Mouse (Mus musculus): Measurements from ENCODE around the gene Rps6kc1. TPM values are rescaled to one million over a fixed set of nuclear protein-coding genes. Genes with fewer than 3 reads are reported as not detected.

The Rps6kc1 gene
- polyA plus RNA-seq, 1 experiment, result 0.08 TPM

DNA sequence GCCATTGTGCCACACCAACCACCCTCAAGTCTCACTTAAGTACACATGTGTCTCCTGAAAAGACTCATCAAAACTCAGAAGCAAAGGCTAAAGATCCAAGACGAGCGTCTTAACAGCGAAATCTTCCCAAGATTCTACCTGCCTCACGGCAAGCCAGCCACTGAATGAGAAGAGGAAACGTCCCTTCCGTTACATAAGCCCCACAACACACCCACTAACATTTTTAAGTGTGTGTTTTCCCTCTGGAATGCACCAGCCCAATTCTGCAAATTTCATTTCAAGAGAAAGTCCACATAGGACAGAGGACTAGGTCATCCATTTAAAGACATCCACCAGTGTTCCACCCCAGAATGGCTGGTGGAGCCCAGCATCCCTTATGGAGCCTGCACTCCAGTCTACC lies 734 bp downstream of the Rps6kc1 start:
- peaks cover under 1% of the 10 kb centered on the region; the same call in 1 of the 2 replicates for H3K36me3 ChIP-seq (ENCODE audit: control insufficient read depth)
- peaks cover 21% of the 10 kb centered on the region for H3K4me1 ChIP-seq (ENCODE audit: control insufficient read depth)
- TF ChIP-seq TAL1 (IDR thresholded peaks at IDR 0.05; ENCODE audit: low read length) (no peak), GATA1 (IDR thresholded peaks at IDR 0.05; ENCODE audit: low read length) (no peak)
- H3K9me3 ChIP-seq (ENCODE audit: control insufficient read depth, low read length), result no peaks in the 10 kb centered on the region
- H3K27me3 ChIP-seq (ENCODE audit: control insufficient read depth), result no peaks in the 10 kb centered on the region; the same call in 1 of the 2 replicates
- H3K4me3 ChIP-seq (replicated peaks), result peak overlapping the region; percentile 74

DNA sequence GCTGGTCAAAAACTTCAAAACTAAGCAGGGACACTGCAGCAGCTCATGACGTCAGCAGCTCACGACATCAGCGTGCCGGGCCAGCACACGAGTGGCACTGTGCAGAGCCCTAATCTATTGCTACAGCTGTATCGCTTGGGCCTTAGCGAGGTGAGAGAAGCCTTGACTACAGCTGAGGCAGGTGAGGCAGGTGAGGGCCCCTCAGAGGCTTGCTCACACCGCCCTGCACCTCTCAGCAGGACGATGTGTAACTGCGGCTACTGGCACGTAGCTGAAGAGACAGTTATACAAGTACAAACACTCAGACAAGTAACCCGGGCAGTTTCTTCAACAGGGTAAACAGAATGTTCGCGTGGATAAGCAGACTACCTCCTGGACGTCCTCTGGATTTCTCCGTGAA lies 6.9 kb downstream of the Rps6kc1 start:
- Histone ChIP-seq H3K36me3 (ENCODE audit: control insufficient read depth) (peaks cover 18% of the 10 kb centered on the region), H3K27me3 (ENCODE audit: control insufficient read depth) (no peaks in the 10 kb centered on the region), H3K4me1 (ENCODE audit: control insufficient read depth) (no peaks in the 10 kb centered on the region)

DNA sequence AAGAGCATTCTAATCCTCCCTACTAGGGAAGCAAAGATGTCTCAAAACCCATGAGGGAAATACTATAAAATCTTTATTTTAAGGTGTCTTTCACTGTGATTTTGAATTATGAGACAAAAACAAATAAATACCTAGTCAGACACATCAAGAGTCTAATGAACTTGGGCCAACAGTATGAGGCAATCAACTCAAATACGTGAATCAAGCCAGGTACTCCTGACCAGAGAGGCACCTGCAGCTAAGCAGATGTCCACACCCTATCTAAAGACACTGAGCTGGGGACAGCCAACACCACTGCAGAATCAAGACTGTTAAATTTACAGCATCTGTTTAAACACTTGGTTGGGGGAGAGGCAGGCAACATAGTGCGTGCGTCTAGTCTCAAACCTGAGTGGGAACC lies 7.4 kb downstream of the Rps6kc1 start:
- H3K27me3 ChIP-seq (ENCODE audit: control insufficient read depth), result no peaks in the 10 kb centered on the region
- H3K4me3 ChIP-seq (replicated peaks), result no peak overlapping the region
- H3K4me1 ChIP-seq (ENCODE audit: control insufficient read depth), result no peaks in the 10 kb centered on the region
- TF ChIP-seq GATA1 (IDR thresholded peaks at IDR 0.05; ENCODE audit: low read length) (no peak), TAL1 (IDR thresholded peaks at IDR 0.05; ENCODE audit: low read length) (no peak)
- no peaks in the 10 kb centered on the region for H3K9me3 ChIP-seq (ENCODE audit: control insufficient read depth, low read length)
- peaks cover 20% of the 10 kb centered on the region for H3K36me3 ChIP-seq (ENCODE audit: control insufficient read depth)

More for the DNA sequence above, 6.9 kb downstream of the Rps6kc1 start:
- Histone ChIP-seq H3K9me3 (ENCODE audit: control insufficient read depth, low read length) (no peaks in the 10 kb centered on the region), H3K4me3 (replicated peaks) (no peak overlapping the region)
- TF ChIP-seq TAL1 (IDR thresholded peaks at IDR 0.05; ENCODE audit: low read length), result no peak
- no peak for TF ChIP-seq GATA1 (IDR thresholded peaks at IDR 0.05; ENCODE audit: low read length)

DNA sequence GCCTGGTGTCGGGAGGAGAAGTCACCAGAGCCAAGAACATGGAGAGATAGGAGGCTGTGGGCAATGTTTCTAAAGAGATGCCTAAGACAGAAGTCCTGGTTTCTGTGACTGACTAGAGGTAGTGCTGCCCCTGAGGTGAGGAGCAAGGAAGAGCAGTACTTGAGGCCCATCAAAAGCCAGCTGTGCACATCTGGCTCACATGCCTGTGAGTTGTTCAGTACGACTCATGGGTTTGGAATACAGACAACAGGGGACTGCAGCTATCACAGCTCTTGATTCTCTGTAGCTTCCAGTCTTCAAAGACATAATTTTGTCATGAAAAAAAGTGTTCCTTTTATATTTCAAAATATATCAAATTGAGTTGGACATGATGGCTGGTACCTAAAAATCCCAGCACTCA lies 10.5 kb downstream of the Rps6kc1 start:
- no peaks in the 10 kb centered on the region for H3K27me3 ChIP-seq (ENCODE audit: control insufficient read depth)
- H3K4me3 ChIP-seq (replicated peaks), result no peak overlapping the region
- no peaks in the 10 kb centered on the region for H3K9me3 ChIP-seq (ENCODE audit: control insufficient read depth, low read length)
- peaks cover 39% of the 10 kb centered on the region for H3K36me3 ChIP-seq (ENCODE audit: control insufficient read depth)
- TF ChIP-seq GATA1 (IDR thresholded peaks at IDR 0.05; ENCODE audit: low read length), result no peak
- no peak for TF ChIP-seq TAL1 (IDR thresholded peaks at IDR 0.05; ENCODE audit: low read length)
- H3K4me1 ChIP-seq (ENCODE audit: control insufficient read depth), result no peaks in the 10 kb centered on the region

DNA sequence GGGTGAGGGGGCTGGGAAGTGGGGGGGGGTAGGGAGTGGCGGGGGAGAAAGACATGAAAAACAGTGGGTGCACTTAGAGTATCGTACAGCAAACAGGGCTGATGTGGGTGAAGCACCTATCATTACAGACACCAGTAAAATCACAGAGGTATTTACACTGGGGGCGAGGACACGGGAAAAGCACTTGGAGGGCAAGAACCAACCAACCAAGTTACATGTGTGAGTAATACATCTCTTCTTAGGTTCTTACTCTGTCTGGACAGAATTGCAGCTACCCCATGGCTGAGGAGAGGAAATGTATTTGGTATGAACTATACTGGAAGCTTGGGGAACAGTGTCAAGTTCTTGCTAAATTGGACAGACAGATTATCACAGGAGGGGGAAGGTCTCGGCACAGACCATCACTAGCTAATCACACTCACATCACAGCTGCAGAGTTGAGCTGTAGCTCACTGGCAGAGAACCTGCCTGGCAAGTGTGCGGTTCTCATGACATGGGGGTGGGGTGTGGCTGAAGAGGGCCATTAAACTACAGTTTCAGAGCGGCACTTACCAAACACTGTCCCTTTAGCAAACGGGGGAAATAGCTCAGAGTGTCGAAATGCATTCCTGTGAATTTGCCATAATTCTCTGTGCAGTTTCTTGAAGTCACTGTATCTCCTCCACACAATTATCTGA lies 12.5 kb downstream of the Rps6kc1 start:
- H3K4me1 ChIP-seq (ENCODE audit: control insufficient read depth), result peaks cover under 1% of the 10 kb centered on the region; the same call in 1 of the 2 replicates
- no peak for TF ChIP-seq TAL1 (IDR thresholded peaks at IDR 0.05; ENCODE audit: low read length)
- no peak for TF ChIP-seq GATA1 (IDR thresholded peaks at IDR 0.05; ENCODE audit: low read length)
- H3K4me3 ChIP-seq (replicated peaks), result no peak overlapping the region
- no peaks in the 10 kb centered on the region for H3K9me3 ChIP-seq (ENCODE audit: control insufficient read depth, low read length)
- peaks cover 35% of the 10 kb centered on the region for H3K36me3 ChIP-seq (ENCODE audit: control insufficient read depth)
- no peaks in the 10 kb centered on the region for H3K27me3 ChIP-seq (ENCODE audit: control insufficient read depth)

DNA sequence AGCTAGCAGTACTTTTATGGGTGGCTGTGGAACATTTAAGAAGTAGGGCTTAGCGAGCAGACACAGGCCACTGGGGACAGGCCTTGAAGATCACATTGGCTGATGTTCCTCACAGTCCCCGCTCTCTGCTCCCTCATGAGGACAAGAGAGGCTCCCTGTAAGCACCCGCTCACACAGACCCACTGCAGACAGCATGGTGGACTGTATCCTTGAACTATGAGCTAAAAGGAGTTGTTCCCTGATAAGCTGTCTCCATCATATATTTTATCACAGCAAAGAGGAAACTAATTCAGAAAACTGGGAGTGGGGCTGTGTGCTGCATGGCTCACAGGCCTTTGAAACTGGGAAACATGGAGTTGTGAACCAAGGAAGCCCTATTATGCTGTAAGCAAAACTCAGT lies 13.4 kb downstream of the Rps6kc1 start:
- H3K4me1 ChIP-seq (ENCODE audit: control insufficient read depth), result peaks cover 8% of the 10 kb centered on the region
- no peaks in the 10 kb centered on the region for H3K9me3 ChIP-seq (ENCODE audit: control insufficient read depth, low read length)
- peaks cover 34% of the 10 kb centered on the region for H3K36me3 ChIP-seq (ENCODE audit: control insufficient read depth)
- H3K27me3 ChIP-seq (ENCODE audit: control insufficient read depth), result no peaks in the 10 kb centered on the region
- TF ChIP-seq TAL1 (IDR thresholded peaks at IDR 0.05; ENCODE audit: low read length), result no peak
- no peak for TF ChIP-seq GATA1 (IDR thresholded peaks at IDR 0.05; ENCODE audit: low read length)
- H3K4me3 ChIP-seq (replicated peaks), result no peak overlapping the region

DNA sequence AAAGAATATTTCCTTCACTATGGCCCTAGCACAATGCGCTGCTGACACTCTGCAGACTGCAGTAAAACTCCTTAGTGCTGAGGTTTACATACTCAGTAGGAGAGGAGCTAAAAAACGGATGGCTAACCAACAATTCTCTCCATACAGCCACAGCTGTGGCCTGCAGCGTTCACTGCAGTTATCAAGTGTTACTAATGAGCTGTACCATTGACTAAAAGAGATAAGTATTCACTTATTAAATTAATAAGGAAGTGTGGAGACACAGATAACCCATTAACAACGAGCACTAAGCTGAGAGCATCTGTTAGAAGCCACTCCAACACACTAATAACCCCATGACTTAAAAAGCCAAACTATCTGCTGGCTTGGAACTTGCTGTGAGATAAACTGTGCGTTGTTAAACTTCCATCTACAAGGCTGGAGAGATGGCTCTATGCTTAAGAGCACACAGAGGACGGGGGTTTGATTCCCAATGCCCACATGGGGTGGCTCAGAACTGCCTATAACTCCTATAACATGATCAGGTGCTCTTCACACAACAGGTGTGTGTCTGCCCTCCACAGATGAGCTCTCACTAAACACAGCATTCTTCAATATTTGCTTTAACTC lies 17.9 kb downstream of the Rps6kc1 start:
- H3K9me3 ChIP-seq (ENCODE audit: control insufficient read depth, low read length), result no peaks in the 10 kb centered on the region
- no peak for TF ChIP-seq TAL1 (IDR thresholded peaks at IDR 0.05; ENCODE audit: low read length)
- TF ChIP-seq GATA1 (IDR thresholded peaks at IDR 0.05; ENCODE audit: low read length), result no peak
- peaks cover 35% of the 10 kb centered on the region for H3K36me3 ChIP-seq (ENCODE audit: control insufficient read depth)
- peaks cover 10% of the 10 kb centered on the region for H3K4me1 ChIP-seq (ENCODE audit: control insufficient read depth)
- H3K4me3 ChIP-seq (replicated peaks), result no peak overlapping the region
- no peaks in the 10 kb centered on the region for H3K27me3 ChIP-seq (ENCODE audit: control insufficient read depth)

DNA sequence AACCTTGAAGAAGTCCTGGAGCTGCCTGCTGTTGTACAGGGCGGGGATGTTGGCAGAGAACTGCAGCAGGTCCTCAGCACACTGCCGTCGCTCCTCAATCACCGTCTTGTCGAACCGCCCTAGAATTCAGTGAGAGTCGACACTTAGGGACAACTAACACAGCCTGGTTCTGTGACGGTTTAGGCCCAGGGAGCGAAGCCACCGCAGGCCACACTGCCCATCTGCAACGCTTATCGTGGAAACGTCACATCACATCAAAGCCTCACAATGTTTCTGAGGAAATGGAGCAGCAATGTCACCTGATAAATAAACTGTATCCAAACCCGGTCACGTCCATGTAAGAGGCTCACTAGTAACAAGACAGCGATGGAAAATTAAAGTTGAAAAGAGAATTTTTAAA lies 22.9 kb downstream of the Rps6kc1 start:
- no peaks in the 10 kb centered on the region for H3K9me3 ChIP-seq (ENCODE audit: control insufficient read depth, low read length)
- peaks cover 6% of the 10 kb centered on the region for H3K4me1 ChIP-seq (ENCODE audit: control insufficient read depth)
- no peak for TF ChIP-seq TAL1 (IDR thresholded peaks at IDR 0.05; ENCODE audit: low read length)
- TF ChIP-seq GATA1 (IDR thresholded peaks at IDR 0.05; ENCODE audit: low read length), result no peak
- no peaks in the 10 kb centered on the region for H3K27me3 ChIP-seq (ENCODE audit: control insufficient read depth)
- peaks cover 41% of the 10 kb centered on the region for H3K36me3 ChIP-seq (ENCODE audit: control insufficient read depth)
- H3K4me3 ChIP-seq (replicated peaks), result no peak overlapping the region

DNA sequence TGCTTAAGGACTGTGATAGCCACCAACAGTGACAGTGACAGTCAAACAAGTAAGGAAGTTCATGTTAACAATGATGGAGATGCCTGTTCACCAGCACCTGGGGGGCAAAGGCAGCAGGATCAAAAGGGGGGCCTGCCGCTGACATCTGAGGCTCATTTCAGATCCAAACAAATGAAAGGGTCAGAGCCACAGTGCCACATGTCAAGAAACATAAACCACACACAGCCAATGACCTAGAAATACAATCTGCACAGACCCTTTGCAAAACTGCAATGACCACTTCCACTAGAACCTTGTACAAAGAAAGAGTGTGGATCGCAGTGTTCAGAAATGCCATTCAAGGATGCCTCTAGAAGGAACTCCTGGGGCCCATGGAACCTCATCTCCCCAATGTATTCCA lies 23.5 kb downstream of the Rps6kc1 start:
- Histone ChIP-seq H3K4me1 (ENCODE audit: control insufficient read depth) (peaks cover under 1% of the 10 kb centered on the region; the same call in 1 of the 2 replicates), H3K4me3 (replicated peaks) (no peak overlapping the region), H3K36me3 (ENCODE audit: control insufficient read depth) (peaks cover 39% of the 10 kb centered on the region), H3K27me3 (ENCODE audit: control insufficient read depth) (no peaks in the 10 kb centered on the region), H3K9me3 (ENCODE audit: control insufficient read depth, low read length) (no peaks in the 10 kb centered on the region)
- no peak for TF ChIP-seq TAL1 (IDR thresholded peaks at IDR 0.05; ENCODE audit: low read length)
- no peak for TF ChIP-seq GATA1 (IDR thresholded peaks at IDR 0.05; ENCODE audit: low read length)

Measured in erythroblast, embryonic 14.5 days (primary cell).